Mouse (Mus musculus) neural tube, embryonic 11.5 days (tissue): ENCODE measurements at regions not wholly inside any gene's neighbourhood (a gene's known extent, or its start where the extent isn't known, plus 50 kb on each side); places are given as distances from the start of the nearest gene placed in this dataset.

Experiments
- ATAC-seq: fragments of 200-750 bp; cut with Nextera tagmentation; 2 replicates; pipeline ENCODE4 v1.8.0; 2017; ENCODE audit warnings: moderate number of reproducible peaks, mild to moderate bottlenecking, moderate TSS enrichment, moderate library complexity; ENCODE audit not compliant: insufficient read depth, low FRiP score, low TSS enrichment
- DNase-seq: peaks from one replicate; pipeline ENCODE4 v3.0.0-alpha.2; 2015; ENCODE audit warnings: low spot score
- H3K27ac ChIP-seq: fragments of 300-500 bp; sonication (generic); 2 replicates; pipeline ENCODE4 v1.5.1; 2014; ENCODE audit warnings: low read depth, mild to moderate bottlenecking, low read length
- H3K27me3 ChIP-seq: fragments of 300-500 bp; sonication (generic); 2 replicates; pipeline ENCODE4 v1.6.1; 2014; ENCODE audit warnings: mild to moderate bottlenecking, low read length, mixed read lengths; ENCODE audit not compliant: control insufficient read depth, insufficient read depth
- H3K36me3 ChIP-seq: fragments of 300-500 bp; sonication (generic); 2 replicates; pipeline ENCODE4 v1.6.1; 2014; ENCODE audit warnings: mild to moderate bottlenecking, low read length, moderate library complexity, mixed read lengths; ENCODE audit not compliant: control insufficient read depth, insufficient read depth
- H3K4me1 ChIP-seq: fragments of 300-500 bp; sonication (generic); 2 replicates; pipeline ENCODE4 v1.6.1; 2014; ENCODE audit warnings: low read length, mixed read lengths; ENCODE audit not compliant: control insufficient read depth, insufficient read depth
- H3K4me2 ChIP-seq: fragments of 300-500 bp; sonication (generic); 2 replicates; pipeline ENCODE4 v1.6.1; 2014; ENCODE audit warnings: low read depth, mild to moderate bottlenecking, moderate library complexity
- H3K4me3 ChIP-seq: fragments of 300-500 bp; sonication (generic); 2 replicates; pipeline ENCODE4 v1.5.1; 2014; ENCODE audit warnings: low read depth, low read length
- H3K9ac ChIP-seq: fragments of 300-500 bp; sonication (generic); 2 replicates; pipeline ENCODE4 v1.6.1; 2014; ENCODE audit warnings: mild to moderate bottlenecking, low read length
- H3K9me3 ChIP-seq: fragments of 300-500 bp; sonication (generic); 2 replicates; pipeline ENCODE4 v1.6.1; 2016; ENCODE audit warnings: low read length; ENCODE audit not compliant: control insufficient read depth
- WGBS: fragments of 180-500 bp; shearing (Covaris S2); extraction: QIAGEN DNeasy Blood & Tissue Kit; methylation state at CpG from one replicate; pipeline ENCODE4 v1.1.7; 2014; 5-methylcytosine and 5-hydroxymethylcytosine counted together

DNA sequence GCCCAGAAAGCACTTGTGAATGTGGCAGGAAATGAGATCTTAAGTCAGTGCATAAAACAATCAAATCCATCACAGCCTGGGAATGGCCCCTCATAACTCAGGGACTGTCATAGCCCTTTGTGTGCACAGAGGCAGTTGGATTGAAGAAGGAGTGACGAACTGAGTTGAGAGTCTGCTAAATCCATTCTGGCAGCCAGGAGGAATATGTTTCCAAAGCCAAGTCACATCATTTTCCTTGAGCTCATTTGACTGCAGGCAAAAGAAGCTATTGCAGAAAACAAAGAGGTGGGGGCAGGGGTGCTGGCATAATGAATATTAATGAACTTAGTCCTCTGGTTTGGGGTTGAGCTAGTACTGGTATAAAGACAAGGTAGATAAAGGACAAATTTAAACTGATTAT lies 620.0 kb downstream of the Dhx35 start:
- ATAC-seq (peak; percentile 72; the same call in 1 of the 2 replicates), DNase-seq (peak; percentile 36)
- Histone ChIP-seq H3K36me3 (no peaks in the 10 kb centered on the region), H3K4me3 (no peak overlapping the region), H3K9ac (no peak overlapping the region), H3K27ac (no peak overlapping the region), H3K4me2 (no peak overlapping the region), H3K27me3 (no peaks in the 10 kb centered on the region), H3K9me3 (no peaks in the 10 kb centered on the region), H3K4me1 (0 out of 2 replicates have a peak, but pooled peaks cover 4% of the 10 kb centered on the region)
- WGBS: 7% methylated on average over 1 of the region's 1 CpGs

DNA sequence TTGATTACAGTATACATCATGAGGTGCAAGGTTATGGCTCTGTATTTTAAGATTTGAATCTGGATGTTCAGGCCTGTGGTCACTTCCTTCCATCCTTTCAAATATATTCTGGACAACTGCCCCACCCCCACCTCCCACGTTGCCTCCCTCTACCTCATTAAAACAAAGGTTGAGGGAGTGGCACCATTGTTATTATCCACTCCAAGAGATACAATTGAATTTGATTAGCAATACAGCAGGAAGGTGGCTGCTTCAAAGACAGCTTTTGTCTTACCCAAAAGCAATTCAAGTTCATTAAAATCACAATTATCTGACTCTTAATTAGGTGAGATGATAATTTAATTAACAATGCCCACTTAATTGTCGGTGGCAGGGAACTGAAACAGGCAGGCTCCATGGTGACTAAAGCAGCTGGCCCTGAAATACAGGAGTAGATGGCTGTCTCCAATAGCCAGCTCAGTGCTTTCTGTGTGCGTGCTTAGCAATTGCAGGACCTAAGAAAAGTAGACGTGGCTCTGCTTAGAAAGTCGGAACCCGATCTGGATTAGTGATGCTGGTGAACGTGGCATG lies 623.8 kb downstream of the Dhx35 start:
- Histone ChIP-seq H3K9ac (no peak overlapping the region), H3K4me2 (no peak overlapping the region), H3K9me3 (no peaks in the 10 kb centered on the region), H3K4me1 (0 out of 2 replicates have a peak, but pooled peaks cover 4% of the 10 kb centered on the region), H3K36me3 (no peaks in the 10 kb centered on the region), H3K4me3 (no peak overlapping the region), H3K27me3 (no peaks in the 10 kb centered on the region), H3K27ac (no peak overlapping the region)
- ATAC-seq: no peak
- WGBS: 63% methylated on average over 7 of the region's 7 CpGs
- no peak for DNase-seq

DNA sequence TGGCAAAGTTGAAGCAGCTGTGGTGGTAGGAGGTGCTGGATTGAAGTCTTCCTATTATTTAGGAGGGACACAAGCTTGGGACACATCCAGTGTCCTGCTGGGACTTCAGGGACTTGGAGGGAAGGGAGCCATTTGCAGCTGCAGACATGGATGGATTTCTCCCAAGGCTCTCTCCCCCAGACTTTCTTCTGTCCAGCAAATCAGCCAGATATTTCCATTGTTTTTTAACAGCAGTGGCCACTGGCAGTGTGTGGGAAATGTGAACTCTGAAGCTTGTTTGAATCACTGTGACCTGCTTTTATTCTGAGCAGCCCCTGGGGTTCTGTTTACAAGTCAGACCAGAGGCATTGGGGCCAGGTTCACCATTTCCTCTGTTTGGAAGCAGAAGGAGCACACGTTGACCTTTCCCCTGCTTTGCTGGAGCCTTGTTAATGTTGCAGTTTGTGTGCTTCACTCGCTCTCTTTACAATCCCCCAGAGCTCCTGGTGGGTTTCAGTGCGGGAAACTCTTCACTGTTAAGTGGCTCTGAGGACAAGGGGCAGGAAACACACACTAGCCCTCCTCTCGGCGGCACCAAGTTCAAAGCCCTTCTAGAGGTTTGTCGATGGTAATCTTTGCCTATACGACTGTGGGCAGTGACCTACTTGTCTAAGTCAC lies 627.8 kb downstream of the Dhx35 start:
- no peaks in the 10 kb centered on the region for H3K27me3 ChIP-seq
- H3K27ac ChIP-seq: no peak overlapping the region
- DNase-seq (no peak), ATAC-seq (no peak)
- no peak overlapping the region for H3K9ac ChIP-seq
- H3K4me1 ChIP-seq: no peaks in the 10 kb centered on the region
- 40% methylated on average over 7 of the region's 7 CpGs for WGBS
- no peak overlapping the region for H3K4me3 ChIP-seq
- H3K36me3 ChIP-seq: no peaks in the 10 kb centered on the region
- no peak overlapping the region for H3K4me2 ChIP-seq
- H3K9me3 ChIP-seq: no peaks in the 10 kb centered on the region

DNA sequence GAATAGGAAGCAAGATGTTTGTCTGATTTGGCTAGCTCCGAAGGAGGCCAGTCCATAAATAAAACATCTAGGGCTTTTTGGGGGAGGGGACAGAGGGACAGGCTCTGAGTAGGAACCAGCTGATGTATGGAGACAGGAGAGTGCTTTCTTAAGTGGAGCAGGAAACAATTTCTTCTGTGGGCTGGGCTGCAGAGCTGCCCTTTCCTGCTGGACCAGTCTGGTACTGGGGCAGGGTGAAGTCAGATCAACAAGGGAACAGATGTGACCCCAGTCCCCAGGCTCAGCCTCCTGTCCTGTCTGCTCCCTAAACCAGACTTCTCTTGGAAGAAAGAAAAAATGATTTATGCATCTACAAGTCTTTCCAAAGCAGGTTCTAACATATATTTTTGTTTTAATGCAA lies 633.6 kb downstream of the Dhx35 start:
- Histone ChIP-seq H3K9ac (no peak overlapping the region), H3K27me3 (no peaks in the 10 kb centered on the region), H3K36me3 (no peaks in the 10 kb centered on the region), H3K9me3 (no peaks in the 10 kb centered on the region), H3K4me1 (no peaks in the 10 kb centered on the region; the same call in 1 of the 2 replicates), H3K27ac (no peak overlapping the region), H3K4me3 (no peak overlapping the region), H3K4me2 (no peak overlapping the region)
- ATAC-seq (no peak), DNase-seq (no peak)
- WGBS: 58% methylated on average over 1 of the region's 1 CpGs

DNA sequence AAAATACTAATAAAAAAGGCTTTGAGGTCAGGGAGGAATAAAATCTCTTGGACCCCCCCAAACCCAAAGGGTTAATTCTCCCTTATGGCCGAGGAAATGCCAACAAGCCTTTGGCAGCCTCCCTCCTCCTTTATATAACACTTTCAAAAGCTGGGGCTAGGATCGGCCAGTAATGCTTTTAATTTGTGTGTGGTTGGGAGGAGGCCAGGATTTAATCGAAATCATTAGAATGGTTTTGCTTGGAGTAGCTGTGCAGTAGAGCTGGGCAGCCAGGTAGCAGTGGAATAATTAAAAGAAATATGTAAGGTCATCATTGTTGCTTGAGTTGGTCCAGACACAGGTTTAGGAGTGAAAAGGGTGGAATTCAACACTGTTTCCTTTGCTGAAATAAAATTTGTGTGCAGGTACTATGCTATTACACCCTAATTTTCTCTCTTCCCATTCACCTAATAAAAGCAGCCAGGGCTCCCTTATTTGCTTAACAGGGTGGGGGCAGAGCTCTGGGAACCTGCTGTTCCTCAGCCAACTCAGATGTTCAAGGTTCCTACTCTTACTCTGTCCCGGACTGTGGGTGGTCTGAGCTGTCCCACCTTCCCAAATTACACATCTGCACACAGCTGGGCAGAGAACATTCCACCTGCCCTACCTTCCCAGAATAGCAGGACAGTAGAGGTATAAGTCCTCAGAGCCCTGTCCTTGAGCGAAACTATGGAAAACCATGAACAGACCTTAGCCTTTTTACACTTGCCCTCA lies 636.1 kb downstream of the Dhx35 start:
- ATAC-seq (no peak), DNase-seq (no peak)
- 83% methylated on average over 5 of the region's 5 CpGs for WGBS

DNA sequence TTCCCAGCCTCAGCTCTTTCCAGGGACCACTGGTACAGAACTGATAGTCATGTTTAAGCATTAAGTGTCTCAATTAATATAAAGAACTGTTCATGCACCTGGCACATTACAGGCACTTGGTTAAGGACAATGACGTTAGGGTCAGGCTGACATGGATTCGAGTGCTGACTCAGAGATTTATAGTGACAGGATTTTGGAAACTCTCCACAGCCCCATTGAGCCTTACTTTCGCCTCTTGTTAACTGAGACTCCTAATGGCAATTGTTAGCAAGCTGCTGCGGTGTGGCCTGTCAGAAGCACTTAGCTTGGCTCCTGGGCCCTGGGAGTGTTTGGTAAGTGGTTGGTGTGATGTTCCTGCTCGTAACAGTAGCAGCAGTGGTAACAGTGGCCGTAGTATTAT lies 644.4 kb downstream of the Dhx35 start:
- Histone ChIP-seq H3K27ac (no peak overlapping the region), H3K9me3 (no peaks in the 10 kb centered on the region), H3K36me3 (no peaks in the 10 kb centered on the region), H3K27me3 (no peaks in the 10 kb centered on the region), H3K9ac (no peak overlapping the region), H3K4me2 (no peak overlapping the region), H3K4me3 (no peak overlapping the region), H3K4me1 (no peaks in the 10 kb centered on the region)
- ATAC-seq (no peak), DNase-seq (no peak)
- WGBS: 79% methylated on average over 6 of the region's 6 CpGs

More for the DNA sequence above, 636.1 kb downstream of the Dhx35 start:
- no peaks in the 10 kb centered on the region for H3K27me3 ChIP-seq
- no peak overlapping the region for H3K4me3 ChIP-seq
- H3K4me2 ChIP-seq: no peak overlapping the region
- no peak overlapping the region for H3K27ac ChIP-seq
- no peak overlapping the region for H3K9ac ChIP-seq
- H3K36me3 ChIP-seq: no peaks in the 10 kb centered on the region
- no peaks in the 10 kb centered on the region; the same call in 1 of the 2 replicates for H3K4me1 ChIP-seq
- no peaks in the 10 kb centered on the region for H3K9me3 ChIP-seq

DNA sequence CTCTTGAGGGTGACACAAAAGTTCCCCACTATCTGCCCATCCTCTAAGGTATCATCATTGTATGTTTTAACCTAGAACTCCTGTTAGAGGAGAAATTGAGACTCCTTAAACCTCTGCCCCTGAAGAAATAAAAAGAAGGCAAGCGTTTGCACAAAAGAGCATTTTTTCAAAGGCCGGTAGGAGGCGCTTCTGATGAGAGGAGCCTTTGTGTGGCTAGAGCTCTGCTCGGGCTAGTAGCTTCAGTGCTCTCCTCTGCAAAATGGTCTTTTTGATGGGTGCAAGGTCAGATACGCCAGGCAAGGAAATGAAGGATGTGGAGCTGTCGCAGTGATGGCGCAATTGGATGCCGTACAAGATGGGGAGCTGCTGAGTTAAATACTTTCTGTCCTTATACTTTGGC lies 649.0 kb downstream of the Dhx35 start:
- Histone ChIP-seq H3K27ac (no peak overlapping the region), H3K4me1 (no peaks in the 10 kb centered on the region), H3K9ac (no peak overlapping the region), H3K9me3 (no peaks in the 10 kb centered on the region), H3K4me3 (no peak overlapping the region), H3K36me3 (no peaks in the 10 kb centered on the region), H3K4me2 (no peak overlapping the region), H3K27me3 (no peaks in the 10 kb centered on the region)
- peak; percentile 65 for DNase-seq
- ATAC-seq: no peak
- WGBS: 23% methylated on average over 8 of the region's 8 CpGs

DNA sequence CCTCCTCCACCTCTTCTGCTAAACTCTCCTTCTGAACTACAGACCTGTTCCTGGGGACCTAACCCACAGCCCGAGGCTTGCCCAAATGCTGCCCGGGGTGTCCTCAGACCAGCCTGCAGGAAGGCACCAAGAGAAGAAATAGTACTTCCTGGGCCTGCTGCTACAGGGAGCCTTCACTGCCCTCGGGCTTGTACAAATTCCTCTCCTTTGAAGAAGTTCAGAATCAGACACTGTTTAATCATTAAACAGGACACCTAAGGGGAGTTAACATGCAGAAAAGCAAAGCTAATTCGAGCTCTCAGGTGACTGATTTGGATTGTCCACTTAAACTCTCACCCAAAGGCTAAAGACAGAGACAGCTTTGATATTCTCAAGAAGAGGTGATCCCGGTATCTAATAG lies 651.8 kb downstream of the Dhx35 start:
- Histone ChIP-seq H3K27ac (no peak overlapping the region), H3K9ac (no peak overlapping the region)

DNA sequence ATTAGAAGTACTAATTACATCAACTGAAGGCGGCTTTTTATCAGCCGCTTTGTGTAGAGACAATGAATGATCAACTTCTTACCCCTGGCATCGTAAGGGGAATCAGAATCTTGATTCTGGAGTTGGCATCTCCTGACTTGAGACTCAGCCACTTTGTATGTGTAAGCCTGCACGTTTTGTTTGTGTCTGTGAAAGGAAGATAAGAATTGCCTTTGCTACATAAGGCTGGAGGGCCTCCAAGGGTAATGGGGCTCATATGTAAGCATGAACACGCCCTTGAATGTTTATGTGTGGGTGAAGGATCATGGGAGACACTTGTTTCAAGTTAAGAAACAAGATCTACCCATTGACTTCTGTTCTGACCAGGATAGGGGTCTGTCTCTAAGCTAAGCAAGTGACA lies 652.3 kb downstream of the Dhx35 start:
- H3K9me3 ChIP-seq: no peaks in the 10 kb centered on the region
- no peak overlapping the region for H3K4me2 ChIP-seq
- H3K9ac ChIP-seq: no peak overlapping the region
- H3K36me3 ChIP-seq: no peaks in the 10 kb centered on the region
- WGBS: 79% methylated on average over 5 of the region's 5 CpGs
- no peak overlapping the region for H3K4me3 ChIP-seq
- H3K27ac ChIP-seq: no peak overlapping the region
- DNase-seq (no peak), ATAC-seq (no peak)
- no peaks in the 10 kb centered on the region for H3K27me3 ChIP-seq
- H3K4me1 ChIP-seq: no peaks in the 10 kb centered on the region

More for the DNA sequence above, 651.8 kb downstream of the Dhx35 start:
- no peaks in the 10 kb centered on the region for H3K27me3 ChIP-seq
- no peaks in the 10 kb centered on the region for H3K9me3 ChIP-seq
- no peak overlapping the region for H3K4me3 ChIP-seq
- ATAC-seq: no peak
- H3K4me2 ChIP-seq: no peak overlapping the region
- H3K36me3 ChIP-seq: no peaks in the 10 kb centered on the region
- H3K4me1 ChIP-seq: no peaks in the 10 kb centered on the region
- DNase-seq: no peak
- WGBS: 56% methylated on average over 5 of the region's 5 CpGs
